Mouse (Mus musculus) embryonic fibroblast, embryonic 13.5 days (primary cell): ENCODE results near the gene Prdm8. TPM values are rescaled to one million over a fixed set of nuclear protein-coding genes. Genes with fewer than 3 reads are reported as not detected.

Experiments
- H3K27ac ChIP-seq: 2 replicates; pipeline ENCODE4 v1.5.1; 2012; ENCODE audit warnings: low read length, control low read depth, inconsistent platforms; ENCODE audit not compliant: insufficient read depth
- H3K4me1 ChIP-seq: 2 replicates; pipeline ENCODE4 v1.6.1; 2011; ENCODE audit warnings: low read length; ENCODE audit not compliant: control insufficient read depth, insufficient read depth
- H3K4me3 ChIP-seq: 2 replicates; pipeline ENCODE4 v1.5.1; 2011; ENCODE audit warnings: mild to moderate bottlenecking, control low read depth, low read length; ENCODE audit not compliant: insufficient read depth
- CTCF ChIP-seq: IDR thresholded peaks from 2 replicates; pipeline ENCODE4 v1.5.1; 2011; ENCODE audit warnings: mild to moderate bottlenecking, control low read depth, low read length, moderate library complexity, borderline replicate concordance; ENCODE audit not compliant: insufficient read depth
- POLR2A ChIP-seq: IDR thresholded peaks from 2 replicates; pipeline ENCODE4 v1.6.1; 2011; ENCODE audit warnings: low read depth, mild to moderate bottlenecking, control low read depth, low read length, moderate library complexity
- polyA plus RNA-seq: library from polyadenylated mRNA; stranded (reverse); fragments of >200 nt; gene quantifications from 2 replicates; pipeline ENCODE4 v1.2.4, GENCODE M21; 2011; ENCODE audit warnings: low read depth; ENCODE audit not compliant: missing spikeins, insufficient read length

Prdm8 gene
- polyA plus RNA-seq, 1 experiment: not detected

GRCm38 (mm10) chr5:98171651-98172230, 4.7 kb downstream of the Prdm8 start:
- Histone ChIP-seq H3K27ac (no peak overlapping the region), H3K4me1 (no peaks in the 10 kb centered on the region), H3K4me3 (no peak overlapping the region)
- TF ChIP-seq CTCF (no peak), POLR2A (no peak)

GRCm38 (mm10) chr5:98172502-98173181, 5.6 kb downstream of the Prdm8 start:
- H3K27ac ChIP-seq: no peak overlapping the region
- TF ChIP-seq CTCF (no peak), POLR2A (no peak)

GRCm38 (mm10) chr5:98173694-98174093, 6.7 kb downstream of the Prdm8 start:
- H3K4me1 ChIP-seq: no peaks in the 10 kb centered on the region
- no peak for TF ChIP-seq POLR2A
- no peak for TF ChIP-seq CTCF
- no peak overlapping the region for H3K4me3 ChIP-seq
- no peak overlapping the region for H3K27ac ChIP-seq

More at GRCm38 (mm10) chr5:98172502-98173181, 5.6 kb downstream of the Prdm8 start:
- H3K4me1 ChIP-seq: no peaks in the 10 kb centered on the region
- H3K4me3 ChIP-seq: no peak overlapping the region

- no peak overlapping the region for H3K27ac ChIP-seq
- H3K4me1 ChIP-seq: 0 out of 2 replicates have a peak, but pooled peaks cover 3% of the 10 kb centered on the region
- TF ChIP-seq POLR2A: no peak
- no peak for TF ChIP-seq CTCF
- no peak overlapping the region for H3K4me3 ChIP-seq
Observed at GRCm38 (mm10) chr5:98179606-98180005, 12.6 kb downstream of the Prdm8 start.

DNA sequence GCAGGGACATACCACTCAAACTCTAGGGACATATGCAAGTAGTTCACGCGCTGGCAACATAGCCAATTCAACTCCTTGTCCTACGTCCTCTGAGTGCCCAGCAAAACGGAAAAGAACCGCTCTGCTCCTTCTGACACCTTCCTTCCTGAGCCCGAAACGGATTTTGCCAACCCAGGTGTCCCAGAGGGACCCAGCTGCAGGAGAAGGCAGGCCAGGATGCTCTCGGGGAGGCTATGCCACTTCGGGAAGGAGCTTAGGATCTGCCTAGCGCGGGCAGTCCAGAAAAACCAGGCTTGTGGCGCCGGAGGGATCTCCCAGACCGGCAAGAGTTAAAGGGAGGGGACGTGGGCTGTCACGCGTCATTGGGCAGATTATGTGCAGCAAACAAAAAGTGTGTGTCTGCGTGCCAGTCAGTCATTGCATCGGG, 13.5 kb downstream of the Prdm8 start:
- H3K4me3 ChIP-seq: no peak overlapping the region
- TF ChIP-seq POLR2A (no peak), CTCF (no peak)
- H3K27ac ChIP-seq: no peak overlapping the region
- H3K4me1 ChIP-seq: 0 out of 2 replicates have a peak, but pooled peaks cover 3% of the 10 kb centered on the region

DNA sequence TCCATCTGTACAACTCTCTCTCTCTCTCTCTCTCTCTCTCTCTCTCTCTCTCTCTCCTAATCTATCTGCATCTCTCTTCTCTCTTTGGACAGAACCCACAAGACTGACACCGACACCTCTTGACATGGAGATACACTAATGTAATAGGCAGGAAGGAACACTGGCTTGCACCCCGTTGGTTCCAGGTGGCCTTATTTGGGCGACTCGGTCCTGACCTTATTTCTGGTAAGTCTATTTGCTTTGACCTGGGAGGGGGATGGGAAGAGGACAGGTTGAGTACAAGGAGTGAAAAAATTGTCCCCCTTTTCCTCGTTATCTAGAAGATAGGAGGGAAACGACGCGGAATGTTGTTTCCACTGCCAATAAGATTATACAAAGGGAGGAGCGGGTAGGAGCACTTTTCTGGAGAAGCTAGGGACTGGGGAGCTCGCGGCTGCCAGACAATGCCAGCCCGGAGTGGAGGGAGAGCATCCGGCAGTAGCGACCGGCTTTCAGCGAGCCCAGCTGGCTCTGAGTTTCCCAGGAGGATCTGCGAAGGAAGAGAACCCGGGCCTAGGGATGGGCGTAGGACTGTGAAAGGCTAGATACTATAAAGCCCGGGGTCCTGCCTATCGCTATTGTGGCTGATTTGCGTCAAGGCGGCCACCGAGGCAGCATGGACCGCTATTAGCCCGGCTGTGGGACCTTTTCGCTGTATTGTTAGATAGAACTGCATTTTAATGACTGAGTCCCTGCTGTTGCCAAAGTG, 14.1 kb downstream of the Prdm8 start:
- Histone ChIP-seq H3K4me3 (no peak overlapping the region), H3K4me1 (0 out of 2 replicates have a peak, but pooled peaks cover 3% of the 10 kb centered on the region), H3K27ac (no peak overlapping the region)
- TF ChIP-seq POLR2A: no peak
- no peak for TF ChIP-seq CTCF

DNA sequence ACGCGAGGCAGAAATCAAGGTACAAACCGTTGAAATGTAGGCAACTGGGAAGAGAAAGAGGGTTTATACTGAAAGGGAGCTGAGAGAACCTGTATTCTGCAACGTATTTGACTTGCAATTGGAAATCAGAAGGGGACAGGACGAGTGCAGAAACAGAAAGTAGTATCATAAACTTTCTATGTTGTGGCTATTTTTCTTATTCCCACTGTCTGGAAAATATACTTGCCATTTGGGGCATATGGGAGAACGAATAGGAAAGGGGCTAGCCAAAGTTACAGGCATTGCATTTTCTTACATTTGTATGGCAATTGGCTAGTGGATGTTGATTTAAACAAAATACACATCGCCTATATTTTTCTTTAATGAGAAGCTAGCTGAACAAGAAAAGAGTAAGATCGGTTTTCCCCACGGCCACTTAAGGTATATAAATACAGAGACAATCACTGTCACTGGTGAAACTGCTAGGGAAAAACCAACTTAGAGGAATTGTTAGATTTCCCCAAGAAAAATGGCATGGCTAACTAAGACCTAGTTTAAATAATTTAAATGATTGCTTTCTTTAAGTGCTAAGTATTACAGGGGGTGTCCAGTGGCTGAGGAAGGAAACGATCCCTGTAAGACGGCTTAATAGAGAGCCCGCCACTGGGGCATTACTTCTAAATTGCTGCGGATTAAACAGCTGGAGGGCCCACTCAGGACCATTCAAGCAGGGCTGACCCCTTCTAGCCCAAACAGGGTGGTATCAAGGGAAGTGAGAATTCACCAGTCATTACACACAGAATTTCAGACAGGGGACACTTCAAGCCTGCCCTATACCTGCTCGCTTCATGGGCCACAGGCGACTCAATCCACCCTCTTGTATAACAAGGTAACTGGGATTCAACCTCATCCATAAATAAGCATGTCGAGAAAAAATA, 14.9 kb downstream of the Prdm8 start:
- TF ChIP-seq POLR2A (no peak), CTCF (no peak)
- Histone ChIP-seq H3K27ac (no peak overlapping the region), H3K4me3 (no peak overlapping the region), H3K4me1 (0 out of 2 replicates have a peak, but pooled peaks cover 3% of the 10 kb centered on the region)

DNA sequence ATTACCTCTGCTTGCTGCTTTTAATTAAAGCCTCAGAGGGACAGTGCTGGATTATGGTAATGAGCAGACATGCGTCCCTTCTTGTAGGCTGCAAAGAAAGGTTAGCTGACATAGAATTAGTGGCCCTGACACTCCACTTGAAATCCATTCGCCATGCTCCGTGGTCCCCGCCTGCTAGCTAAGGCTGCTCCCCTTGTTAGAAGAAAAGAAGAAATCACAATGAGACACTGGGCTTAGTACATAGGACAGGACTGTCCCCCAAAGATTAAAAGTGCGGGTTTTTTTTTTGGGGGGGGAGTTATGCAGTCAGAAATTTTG, 15.6 kb downstream of the Prdm8 start:
- TF ChIP-seq POLR2A (no peak), CTCF (no peak)
- H3K4me3 ChIP-seq: no peak overlapping the region
- 0 out of 2 replicates have a peak, but pooled peaks cover 3% of the 10 kb centered on the region for H3K4me1 ChIP-seq
- no peak overlapping the region for H3K27ac ChIP-seq

DNA sequence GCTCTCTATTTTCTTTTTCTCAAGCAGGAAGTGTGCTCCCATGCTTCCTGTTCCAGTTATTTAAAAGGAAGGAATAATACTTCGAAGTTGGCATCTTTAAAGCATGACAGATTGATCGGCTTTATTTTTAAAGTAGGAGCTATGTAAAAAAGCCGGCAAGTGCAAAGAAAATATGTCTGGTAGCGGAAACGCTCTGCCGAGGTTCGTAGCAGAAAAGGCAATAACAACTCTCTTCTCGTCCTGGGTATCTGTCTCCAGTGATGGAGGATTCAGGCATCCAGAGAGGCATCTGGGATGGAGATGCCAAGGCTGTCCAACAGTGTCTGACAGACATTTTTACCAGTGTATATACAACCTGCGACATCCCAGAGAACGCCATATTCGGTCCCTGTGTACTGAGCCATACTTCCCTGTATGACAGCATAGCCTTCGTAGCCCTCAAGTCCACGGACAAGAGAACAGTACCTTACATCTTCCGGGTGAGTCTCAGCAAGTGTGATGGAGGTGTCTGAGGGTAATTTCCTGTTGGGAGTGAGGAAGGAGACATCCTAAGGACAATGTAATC, 16.1 kb downstream of the Prdm8 start:
- H3K27ac ChIP-seq: no peak overlapping the region
- H3K4me1 ChIP-seq: 0 out of 2 replicates have a peak, but pooled peaks cover 3% of the 10 kb centered on the region
- no peak overlapping the region for H3K4me3 ChIP-seq
- TF ChIP-seq CTCF: no peak
- no peak for TF ChIP-seq POLR2A
